Mouse (Mus musculus) adipocyte (in vitro differentiated cells): ENCODE results near the gene Prpf19.

Experiments used
- DNase-seq: peaks from one replicate; pipeline ENCODE4 v3.0.0-alpha.2; 2016; ENCODE audit warnings: low spot score

Gene Prpf19

GRCm38 (mm10) chr19:10895708-10896107 lies 677 bp downstream of the Prpf19 start:
- peak; percentile 64 for DNase-seq

GRCm38 (mm10) chr19:10896849-10897248 lies 1.8 kb downstream of the Prpf19 start:
- DNase-seq: no peak

GRCm38 (mm10) chr19:10897491-10897890 lies 2.5 kb downstream of the Prpf19 start:
- DNase-seq: no peak

- DNase-seq: no peak
Measured at GRCm38 (mm10) chr19:10900315-10900714, 5.3 kb downstream of the Prpf19 start.

GRCm38 (mm10) chr19:10901046-10901445 lies 6.0 kb downstream of the Prpf19 start:
- DNase-seq: no peak

- no peak for DNase-seq
Measured at GRCm38 (mm10) chr19:10904512-10904911, 9.5 kb downstream of the Prpf19 start.

GRCm38 (mm10) chr19:10904927-10905727 lies 10.1 kb downstream of the Prpf19 start:
- peak; percentile 95 for DNase-seq

- DNase-seq: no peak
Measured at GRCm38 (mm10) chr19:10905728-10906000, 10.6 kb downstream of the Prpf19 start.

GRCm38 (mm10) chr19:10907891-10908290 lies 12.9 kb downstream of the Prpf19 start:
- DNase-seq: peak; percentile 76

- DNase-seq: peak; percentile 78
Measured at GRCm38 (mm10) chr19:10909087-10909721, 14.2 kb downstream of the Prpf19 start.

GRCm38 (mm10) chr19:10914291-10914690 lies 19.3 kb downstream of the Prpf19 start:
- DNase-seq: no peak

- DNase-seq: no peak
Measured at GRCm38 (mm10) chr19:10914870-10915269, 19.8 kb downstream of the Prpf19 start.

- no peak for DNase-seq
Measured at GRCm38 (mm10) chr19:10916506-10916905, 21.5 kb downstream of the Prpf19 start.

GRCm38 (mm10) chr19:10918321-10918991 lies 23.4 kb downstream of the Prpf19 start:
- DNase-seq: no peak

GRCm38 (mm10) chr19:10920532-10920931 lies 25.5 kb downstream of the Prpf19 start, which contains the start of gene Zp1:
Gene Zp1 (minus strand): TSS chr19:10920632.
- no peak for DNase-seq

- no peak for DNase-seq
Measured at GRCm38 (mm10) chr19:10921058-10921457, 26.0 kb downstream of the Prpf19 start.

GRCm38 (mm10) chr19:10924220-10924619 lies 29.2 kb downstream of the Prpf19 start:
- no peak for DNase-seq

GRCm38 (mm10) chr19:10926123-10926621 lies 31.1 kb downstream of the Prpf19 start:
- DNase-seq: no peak

GRCm38 (mm10) chr19:10926666-10927065 lies 31.6 kb downstream of the Prpf19 start:
- no peak for DNase-seq

- no peak for DNase-seq
Measured at GRCm38 (mm10) chr19:10930641-10931040, 35.6 kb downstream of the Prpf19 start.

GRCm38 (mm10) chr19:10935029-10935428 lies 40.0 kb downstream of the Prpf19 start:
- no peak for DNase-seq

- no peak for DNase-seq
Measured at GRCm38 (mm10) chr19:10936077-10936476, 41.0 kb downstream of the Prpf19 start.

GRCm38 (mm10) chr19:10937110-10937563 lies 42.1 kb downstream of the Prpf19 start, which contains the start of gene Ptgdr2:
Gene Ptgdr2 (plus strand): TSS chr19:10937160.
- DNase-seq: no peak
